In genomic region chrX:75875566-75875965, GRCm38 (mm10) we compare ENCODE assay signal across 8 mouse cellular contexts. TPM values are rescaled to one million over a fixed set of nuclear protein-coding genes. Genes with fewer than 3 reads are reported as not detected.
DNase-seq lines count a peak whose midpoint lies in the region; ATAC-seq lines count a peak whose summit lies in the region.

No protein-coding gene starts in this region.

- H3K9ac ChIP-seq in heart, embryonic 13.5 days, result peak overlapping the region; percentile 52; the same call in 1 of the 2 replicates
- no peak overlapping the region for H3K9ac ChIP-seq in hindbrain, embryonic 13.5 days
- H3K9ac ChIP-seq in midbrain, embryonic 12.5 days (replicated peaks), result no peak overlapping the region

- no peak for DNase-seq in heart, postnatal 4 days
- peak; percentile 12 for DNase-seq in cerebellum, adult 9-11 months
- DNase-seq in retina, postnatal 1 day, result no peak
- no peak for DNase-seq in frontal cortex, postnatal 25 days (ENCODE audit: low spot score in 2 of 2)

- peaks cover 4% of the 10 kb centered on the region; the same call in 1 of the 2 replicates for H3K27me3 ChIP-seq in heart, embryonic 13.5 days (replicated peaks)
- no peaks in the 10 kb centered on the region for H3K27me3 ChIP-seq in hindbrain, embryonic 13.5 days
- H3K27me3 ChIP-seq in midbrain, embryonic 12.5 days, result no peaks in the 10 kb centered on the region

- no peak overlapping the region for H3K27ac ChIP-seq in heart, embryonic 13.5 days (replicated peaks)
- H3K27ac ChIP-seq in hindbrain, embryonic 13.5 days, result no peak overlapping the region
- H3K27ac ChIP-seq in midbrain, embryonic 12.5 days (replicated peaks), result no peak overlapping the region

- peak overlapping the region; percentile 68 for H3K4me2 ChIP-seq in heart, embryonic 13.5 days
- H3K4me2 ChIP-seq in hindbrain, embryonic 13.5 days, result peak overlapping the region; percentile 66
- peak overlapping the region; percentile 58 for H3K4me2 ChIP-seq in midbrain, embryonic 12.5 days (replicated peaks)

- H3K36me3 ChIP-seq in heart, embryonic 13.5 days, result no peaks in the 10 kb centered on the region
- no peaks in the 10 kb centered on the region for H3K36me3 ChIP-seq in hindbrain, embryonic 13.5 days
- no peaks in the 10 kb centered on the region for H3K36me3 ChIP-seq in midbrain, embryonic 12.5 days

- H3K4me3 ChIP-seq in heart, embryonic 13.5 days, result peak overlapping the region; percentile 63
- H3K4me3 ChIP-seq in hindbrain, embryonic 13.5 days, result peak overlapping the region; percentile 50
- peak overlapping the region; percentile 51 for H3K4me3 ChIP-seq in midbrain, embryonic 12.5 days

- H3K9me3 ChIP-seq in heart, embryonic 13.5 days, result no peaks in the 10 kb centered on the region
- no peaks in the 10 kb centered on the region for H3K9me3 ChIP-seq in hindbrain, embryonic 13.5 days
- no peaks in the 10 kb centered on the region for H3K9me3 ChIP-seq in midbrain, embryonic 12.5 days

- WGBS in heart, embryonic 13.5 days, result 7% methylated on average over 5 of the region's 5 CpGs
- WGBS in hindbrain, embryonic 13.5 days, result 20% methylated on average over 5 of the region's 5 CpGs
- 20% methylated on average over 5 of the region's 5 CpGs for WGBS in midbrain, embryonic 12.5 days

- 0 out of 2 replicates have a peak, but pooled peaks cover 4% of the 10 kb centered on the region for H3K4me1 ChIP-seq in heart, embryonic 13.5 days
- no peaks in the 10 kb centered on the region; the same call in 1 of the 2 replicates for H3K4me1 ChIP-seq in hindbrain, embryonic 13.5 days (replicated peaks)
- no peaks in the 10 kb centered on the region for H3K4me1 ChIP-seq in midbrain, embryonic 12.5 days

- no peak for ATAC-seq in heart, embryonic 13.5 days (ENCODE audit: extremely low read depth, insufficient number of reproducible peaks, low FRiP score, low TSS enrichment)
- ATAC-seq in hindbrain, embryonic 13.5 days (ENCODE audit: low FRiP score), result no peak
- ATAC-seq in midbrain, embryonic 12.5 days (ENCODE audit: low FRiP score, low read depth), result 0 out of 2 replicates have a peak, but pooled peaks have one; percentile 1
- ATAC-seq in granulocyte monocyte progenitor cell, adult 5-6 weeks (replicated peaks; ENCODE audit: poor library complexity, severe bottlenecking), result no peak

RNA-seq across cellular contexts. Expression of gene Pls3, which starts 0.6 kb away (rescaled TPM):
- 66.3 and 74.9 TPM in 2 replicates for polyA plus RNA-seq in heart, embryonic 13.5 days (2015; fragmentation: Nextera tagmentation; extraction: Ambion mirVana)
- 10 to 100 TPM; 76.0 to 78.7 TPM for total RNA-seq in heart, postnatal 4 days (2021)
- polyA plus RNA-seq in hindbrain, embryonic 13.5 days (2015; fragmentation: Nextera tagmentation; extraction: Ambion mirVana), result 35.7 and 36.0 TPM in 2 replicates
- 58.5 and 64.8 TPM in 2 replicates for polyA plus RNA-seq in midbrain, embryonic 12.5 days (2016; fragmentation: Nextera tagmentation; extraction: Ambion mirVana)
- 2.5 and 3.4 TPM in 2 replicates for total RNA-seq in granulocyte monocyte progenitor cell, adult 5-6 weeks (2014; fragmentation: Nextera tagmentation)
- total RNA-seq in granulocyte monocyte progenitor cell, adult 5-6 weeks (2017), result 1.1 and 3.2 TPM in 2 replicates
